Mouse (Mus musculus) heart, postnatal 0 days (tissue): ENCODE measurements at regions not wholly inside any gene's neighbourhood (a gene's known extent, or its start where the extent isn't known, plus 50 kb on each side); places are given as distances from the start of the nearest gene placed in this dataset.

Experiments used
- CTCF ChIP-seq: IDR thresholded peaks from 2 replicates; pipeline ENCODE4 v1.5.1; 2016; ENCODE audit warnings: antibody characterized with exemption, control low read depth, low read depth
- EP300 ChIP-seq: IDR thresholded peaks from 2 replicates; pipeline ENCODE4 v1.6.1; 2016; ENCODE audit warnings: antibody characterized with exemption, low read depth

- no peak for TF ChIP-seq CTCF
- TF ChIP-seq EP300 = no peak
Observed at GRCm38 (mm10) chr6:141136664-141137375, 112.2 kb upstream of the Pde3a start.
